Mouse (Mus musculus): Measurements from ENCODE around the gene Hhex.

Gene Hhex

GRCm38 (mm10) chr19:37455528-37455927 lies 20.9 kb downstream of the Hhex start:
- DNase-seq = no peak

- DNase-seq = no peak
Observed at GRCm38 (mm10) chr19:37455961-37456360, 21.4 kb downstream of the Hhex start.

DNA sequence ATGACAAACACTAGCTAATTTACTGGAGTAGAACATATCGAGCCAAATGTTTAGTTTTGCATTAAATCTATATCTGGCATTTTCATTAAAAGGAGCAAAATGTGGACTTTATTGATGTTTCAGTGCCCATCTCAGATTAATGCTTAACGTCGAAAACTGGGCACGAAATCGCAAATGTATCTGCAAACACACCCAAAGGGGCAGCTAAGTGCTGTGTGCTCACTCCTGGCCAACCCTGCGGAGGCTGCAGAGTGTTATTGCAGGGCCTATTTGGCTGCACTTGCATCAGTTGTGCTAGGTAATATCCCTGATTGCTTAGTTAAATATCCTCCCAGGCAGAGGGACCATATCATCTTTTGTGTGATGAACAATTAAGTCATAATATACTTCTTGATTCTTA lies 23.4 kb downstream of the Hhex start:
- no peak for DNase-seq

DNA sequence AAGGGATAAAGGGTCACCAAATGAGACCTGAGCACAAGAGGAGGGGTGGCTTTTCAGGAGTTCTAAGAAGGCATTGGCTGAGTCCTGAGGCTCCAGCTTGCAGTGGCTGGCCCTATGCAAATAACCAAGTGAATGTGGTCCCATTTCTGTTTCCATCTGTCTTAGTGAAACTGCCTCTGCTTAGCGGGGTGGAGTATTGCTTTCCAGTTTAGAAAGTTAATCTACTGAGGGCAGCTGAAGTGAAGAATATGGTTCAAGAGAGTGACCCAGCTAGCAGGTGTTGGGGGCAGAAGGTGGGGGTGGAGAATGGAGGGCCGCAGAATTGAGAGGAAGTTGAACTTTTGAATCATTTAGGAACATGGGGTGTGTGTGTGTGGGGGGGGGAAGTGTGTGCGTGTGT lies 31.8 kb downstream of the Hhex start:
- DNase-seq = no peak

- no peak for DNase-seq
Observed at GRCm38 (mm10) chr19:37466978-37467377, 32.4 kb downstream of the Hhex start.

DNA sequence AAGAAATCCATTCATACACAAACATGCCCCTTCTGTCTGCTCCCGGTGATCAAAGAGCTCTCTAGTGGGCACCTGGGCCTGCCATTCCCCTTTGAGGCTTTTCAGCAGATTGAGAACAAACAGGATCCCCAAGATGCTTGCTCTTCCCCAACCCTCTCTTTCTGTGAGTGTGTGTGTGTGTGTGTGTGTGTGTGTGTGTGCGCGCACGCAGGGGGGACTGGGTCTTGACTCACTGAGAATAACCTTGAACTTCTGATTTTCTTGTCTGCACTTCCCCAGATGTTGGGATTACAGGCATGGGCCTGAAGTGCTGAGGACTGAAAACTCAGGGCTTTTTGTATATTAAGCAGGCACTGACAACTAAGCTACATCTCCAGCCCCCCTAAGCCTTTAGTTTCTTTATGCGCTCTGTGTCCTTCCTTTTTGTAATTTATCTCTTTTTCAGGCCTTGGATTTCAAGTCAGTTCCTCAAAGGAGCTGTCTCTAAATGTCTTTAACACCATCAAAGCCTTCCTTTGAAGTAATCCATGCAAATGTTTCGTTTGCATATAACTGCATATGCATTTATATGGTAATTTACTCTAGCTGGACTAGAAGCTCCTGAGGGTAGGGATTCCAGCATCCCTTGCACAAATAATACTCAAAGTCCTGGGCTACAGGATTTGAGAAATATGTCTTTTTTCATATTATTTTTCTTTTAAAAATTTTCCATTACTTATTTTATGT lies 34.4 kb downstream of the Hhex start:
- DNase-seq = no peak

DNA sequence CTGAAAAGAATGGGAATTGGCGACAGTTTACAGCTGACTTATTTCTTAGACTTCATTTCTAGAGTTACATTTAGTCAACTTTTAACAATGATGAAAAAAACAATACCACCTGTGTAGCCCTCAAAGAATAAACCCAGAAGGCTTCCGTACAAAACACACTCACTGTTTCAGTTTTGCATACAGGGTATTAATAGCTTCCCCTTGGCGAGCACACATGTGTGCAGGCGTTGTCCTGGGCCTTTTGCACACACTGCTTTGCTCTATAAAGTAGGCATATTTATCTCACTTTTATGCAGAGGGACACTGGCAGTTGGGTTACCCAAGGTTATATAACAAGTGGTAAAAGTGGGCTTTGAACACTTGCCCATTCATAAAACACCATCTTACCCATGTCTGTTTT lies 37.1 kb downstream of the Hhex start:
- DNase-seq = no peak

DNA sequence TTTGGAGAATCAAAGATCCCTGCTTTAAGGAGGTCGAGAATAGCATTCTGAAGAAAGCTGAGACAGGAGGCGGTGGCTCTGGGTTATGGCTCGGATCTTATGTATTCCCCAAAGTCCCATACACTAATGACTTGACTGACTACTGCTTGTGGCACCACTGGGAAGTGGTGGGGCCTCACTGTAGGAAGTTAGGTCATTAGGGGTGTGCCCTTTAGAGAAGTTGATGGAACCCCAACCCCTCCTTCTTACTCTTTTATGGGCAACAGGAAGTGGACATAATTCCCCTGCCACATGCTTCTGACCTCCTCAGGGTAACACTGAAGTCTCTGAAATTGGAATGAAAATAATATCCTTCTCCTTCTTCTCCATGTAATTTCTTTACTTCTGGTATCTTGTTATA lies 38.0 kb downstream of the Hhex start:
- DNase-seq = no peak

GRCm38 (mm10) chr19:37481704-37482103 lies 47.1 kb downstream of the Hhex start:
- DNase-seq = peak; percentile 36

- no peak for DNase-seq
Observed at GRCm38 (mm10) chr19:37482556-37483187, 48.1 kb downstream of the Hhex start.

DNA sequence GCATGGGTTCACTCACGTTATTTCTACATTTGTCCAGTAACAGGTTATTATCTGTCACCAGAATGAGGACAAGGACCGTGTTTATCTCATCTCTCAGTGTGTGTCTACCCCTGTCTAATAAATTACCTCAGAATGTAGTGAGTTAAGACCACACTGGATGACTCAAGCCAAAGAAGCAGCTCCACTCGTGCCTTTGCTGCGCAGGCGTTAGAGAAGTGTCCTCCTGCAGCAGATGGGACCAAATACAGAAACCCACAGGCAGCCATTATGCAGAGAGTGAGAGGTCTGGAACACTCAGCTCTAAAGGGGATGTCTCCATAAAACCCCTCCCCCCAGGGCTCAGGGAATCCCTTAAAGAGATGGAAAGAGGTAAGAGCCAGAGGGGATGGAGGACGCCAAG lies 50.2 kb downstream of the Hhex start:
- no peak for DNase-seq

GRCm38 (mm10) chr19:37486801-37487200 lies 52.2 kb downstream of the Hhex start:
- DNase-seq = no peak

DNA sequence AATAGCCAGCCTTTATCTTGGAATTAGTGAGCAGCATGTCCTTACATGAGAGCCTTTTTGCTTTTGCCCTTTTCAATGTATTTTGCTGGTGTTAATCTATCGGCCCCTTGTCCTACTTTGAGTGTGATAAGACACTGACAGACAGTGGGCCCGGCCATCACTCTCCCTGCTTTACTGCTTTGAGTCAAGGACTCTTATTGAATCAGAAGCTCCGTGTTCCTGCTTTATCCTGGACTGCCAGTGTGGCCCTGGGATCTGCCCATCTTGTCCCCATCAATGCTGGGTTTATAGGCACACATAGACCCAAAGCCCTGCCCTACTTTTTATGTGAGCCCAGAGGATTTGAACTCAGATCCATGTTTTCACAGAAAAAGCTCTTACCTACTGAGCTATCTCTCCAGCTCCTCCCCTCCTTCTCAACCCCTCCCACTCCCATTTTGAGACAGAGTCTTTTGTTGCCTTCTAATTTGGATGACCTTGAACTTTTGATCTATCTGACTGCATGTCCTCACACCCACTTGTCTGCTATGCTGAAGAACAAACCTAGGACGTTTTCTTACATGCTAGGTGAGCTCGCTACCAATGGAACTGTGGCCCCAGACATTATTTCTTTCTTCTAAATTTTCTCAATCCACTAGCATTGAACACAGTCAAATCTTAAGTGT lies 53.3 kb downstream of the Hhex start:
- DNase-seq = no peak

DNA sequence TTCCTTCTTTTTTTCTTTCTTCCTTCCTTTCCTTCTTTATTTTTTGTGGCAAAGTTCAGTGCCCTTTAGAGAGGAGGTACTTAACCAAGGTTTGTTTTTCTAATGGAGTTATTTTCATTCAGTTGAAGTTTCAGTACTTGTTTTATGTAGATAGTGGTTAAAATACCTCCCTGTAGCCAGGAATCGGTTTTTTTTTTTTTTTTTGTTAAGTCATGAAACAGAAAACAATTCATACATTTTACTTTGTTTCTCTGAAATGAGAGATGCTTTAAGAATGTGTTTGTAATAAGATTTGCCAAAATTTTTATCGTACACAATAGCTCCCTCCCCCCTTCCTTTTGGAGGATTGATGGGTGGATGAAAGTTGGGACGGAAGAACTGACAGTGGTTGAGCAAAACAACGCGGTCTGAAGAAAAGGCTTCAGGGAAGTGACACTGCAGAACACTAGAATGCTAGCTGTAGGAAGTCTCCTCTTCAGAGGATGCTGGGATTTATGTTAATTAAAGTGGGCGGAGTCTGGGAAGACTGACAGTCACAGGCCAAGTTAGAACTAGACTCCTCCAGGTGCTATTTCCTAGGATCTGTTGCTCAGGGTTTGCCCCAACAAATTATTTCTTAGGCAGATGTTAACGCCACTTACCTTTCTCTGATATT lies 54.1 kb downstream of the Hhex start:
- no peak for DNase-seq
